Mouse (Mus musculus) heart, postnatal 36 days (tissue): ENCODE measurements at regions not wholly inside any gene's neighbourhood (a gene's known extent, or its start where the extent isn't known, plus 50 kb on each side); places are given as distances from the start of the nearest gene placed in this dataset.

Source experiments
- DNase-seq, 2 experiments: peaks; one replicate each; pipeline ENCODE4 v3.0.0; 2021 to 2022
- intact Hi-C: fragments of 180-260 bp; cut with DNase I; formaldehyde crosslinking; loops from one replicate; pipeline ENCODE4 v1.15.1; 2025

- intact Hi-C loops = no loop called here
- DNase-seq = no peak
These were observed 920.3 kb downstream of the Efna5 start for GRCm38 (mm10) chr17:61960837-61961236.

GRCm38 (mm10) chr17:61960017-61960813 lies 920.9 kb downstream of the Efna5 start:
- intact Hi-C loops = no loop called here
- no peak for DNase-seq

DNA sequence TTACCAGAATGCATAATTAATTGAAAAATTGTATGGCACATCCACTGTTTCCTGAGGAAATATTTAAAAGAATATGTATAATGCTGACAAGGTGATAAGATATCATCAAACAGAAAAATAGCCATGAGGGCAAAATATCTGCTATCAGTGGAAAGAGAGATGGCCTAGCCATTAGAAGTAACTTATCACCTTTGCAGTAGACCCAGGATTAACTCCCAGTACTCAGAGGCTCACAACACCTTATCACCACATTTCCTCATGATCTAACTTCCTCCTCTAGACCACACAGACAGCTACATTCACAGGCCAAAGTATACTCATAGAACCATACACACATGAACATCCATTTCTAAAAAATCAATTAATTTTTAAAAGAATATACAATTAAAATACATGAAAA lies 963.4 kb downstream of the Efna5 start:
- DNase-seq = no peak
- intact Hi-C loops = no loop called here

- DNase-seq = no peak
- intact Hi-C loops = no loop called here
These were observed 978.2 kb downstream of the Efna5 start for GRCm38 (mm10) chr17:61902898-61903297.

- intact Hi-C loops = no loop called here
- no peak for DNase-seq
These were observed 990.5 kb downstream of the Efna5 start for GRCm38 (mm10) chr17:61890631-61891030.

GRCm38 (mm10) chr17:61866154-61866553 lies 1015.0 kb downstream of the Efna5 start:
- intact Hi-C loops = no loop called here
- DNase-seq = no peak

DNA sequence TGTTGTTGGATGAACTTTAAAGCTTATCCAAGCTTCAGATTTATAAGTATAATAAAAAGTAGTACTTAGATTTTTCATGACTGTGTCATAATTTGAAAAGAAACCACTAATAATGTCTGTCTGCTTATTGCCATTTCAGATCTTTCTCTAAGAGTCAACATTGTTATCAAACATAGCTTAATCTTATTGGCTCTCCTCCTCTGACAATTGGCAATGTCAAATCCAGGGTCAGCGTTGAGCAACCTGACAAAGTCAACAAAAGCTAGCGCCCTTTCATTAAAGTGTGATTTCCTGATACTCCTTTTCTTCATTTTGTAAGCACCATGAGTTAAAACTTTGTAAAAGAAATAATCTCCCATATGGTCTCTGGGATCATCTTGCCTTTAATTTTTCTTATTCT lies 1018.7 kb downstream of the Efna5 start:
- intact Hi-C loops = no loop called here
- no peak for DNase-seq

DNA sequence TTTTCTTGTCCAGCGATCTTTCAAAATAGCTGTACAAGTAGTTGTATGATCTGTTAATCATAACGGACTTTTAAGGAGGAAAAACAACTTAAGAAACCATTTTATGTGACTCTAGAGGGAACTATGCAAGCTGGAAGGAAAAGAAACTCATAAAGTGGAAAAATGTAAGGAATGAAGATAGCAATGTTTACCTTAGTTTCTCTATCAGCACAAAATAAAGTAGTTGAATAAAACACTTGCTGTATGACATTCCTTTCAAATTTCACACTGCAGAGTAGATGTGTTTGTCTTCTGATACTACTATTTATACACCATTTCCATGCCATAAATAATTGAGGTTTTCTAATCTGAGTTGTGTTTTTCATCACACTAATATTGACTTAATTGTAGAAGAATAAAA lies 1043.6 kb downstream of the Efna5 start:
- no peak for DNase-seq
- intact Hi-C loops = no loop called here

DNA sequence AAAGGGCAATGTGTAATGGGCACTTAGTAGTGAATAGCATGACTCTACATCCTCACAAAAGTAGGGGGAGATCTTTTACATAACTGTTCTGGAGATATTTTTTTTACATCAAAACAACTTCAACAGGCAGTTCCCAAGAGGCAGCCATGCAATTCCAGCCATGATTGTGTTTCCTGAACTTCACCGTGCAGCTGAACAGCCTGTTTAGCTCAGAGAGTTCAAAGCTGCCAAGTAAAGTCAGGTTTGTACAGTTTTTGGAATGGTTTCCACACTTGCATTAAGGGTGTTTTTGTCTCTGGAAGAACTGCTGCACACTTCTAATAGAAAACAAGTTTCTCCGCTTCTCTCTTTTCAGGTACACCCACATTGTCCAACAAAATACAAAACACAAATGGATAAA lies 1065.6 kb downstream of the Efna5 start:
- peak; percentile 3 to 7 for DNase-seq
- intact Hi-C loops = no loop called here

DNA sequence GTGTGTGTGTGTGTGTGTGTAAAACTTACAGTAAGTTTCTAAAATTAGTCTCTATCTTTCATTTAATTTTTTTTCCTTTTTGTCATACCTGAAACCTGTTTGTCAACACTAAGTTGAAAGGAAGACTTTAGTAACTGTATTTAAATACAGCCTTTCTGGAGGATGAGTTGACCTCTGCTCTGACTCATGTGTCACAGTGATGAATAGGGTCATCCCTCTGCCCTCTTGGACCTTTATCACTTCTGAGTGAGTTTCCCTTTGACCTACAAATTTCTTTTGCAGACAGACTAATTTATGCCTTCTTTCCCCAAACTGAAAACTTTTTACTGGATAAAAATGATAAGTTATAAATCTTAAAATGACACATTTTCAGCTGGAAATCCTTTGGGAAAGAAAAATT lies 1112.8 kb downstream of the Efna5 start:
- intact Hi-C loops = no loop called here
- DNase-seq = no peak

DNA sequence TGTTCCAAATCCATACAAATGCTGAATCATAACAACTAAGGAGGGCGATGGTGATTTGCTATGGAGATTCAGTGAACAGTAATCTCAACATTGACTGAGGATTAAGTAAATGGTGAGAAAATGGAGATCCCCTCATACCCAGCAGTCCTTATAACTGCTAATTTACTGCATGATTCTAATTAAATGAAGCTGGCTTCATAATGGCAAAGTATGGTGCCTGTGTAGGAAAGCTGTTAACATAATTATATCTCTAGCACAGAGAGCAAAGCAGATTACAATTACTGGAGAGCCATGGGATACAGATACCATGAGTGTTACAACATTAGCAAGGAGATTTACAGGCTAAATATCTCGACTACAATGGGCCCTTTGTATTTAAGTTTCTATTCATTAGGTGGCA lies 1116.0 kb downstream of the Efna5 start:
- intact Hi-C loops = no loop called here

More for the DNA sequence above, 1116.0 kb downstream of the Efna5 start:
- DNase-seq = no peak
